Mouse (Mus musculus): ENCODE results near the gene Kif27. TPM values are rescaled to one million over a fixed set of nuclear protein-coding genes. Genes with fewer than 3 reads are reported as not detected.

Kif27 gene
- polyA plus RNA-seq, 1 experiment from 2014 or later = 0.37 TPM

MicroRNAs encoded within 50 kb of the gene (microRNA counts, 519-probe panel; counts per million panel counts)
- 2,360 counts per million, percentile 43 among the panel's probes with 10 or more counts for microRNA mmu-miR-7a

Small RNA genes within 50 kb of the gene (microRNA-seq; reads per million reads assigned to microRNA genes)
- gene Mir6369 (not detected), gene Mir7-1 (39.7 reads per million, percentile 39 among the genes with 10 or more reads in this experiment)

Other genes with a start within 250 kb of the Kif27 start
- 7.1 and 7.2 TPM in 2 replicates for gene Klhl3, start 245.5 kb downstream of the Kif27 start, polyA plus RNA-seq (2015; fragmentation: Nextera tagmentation; extraction: Ambion mirVana)
- 15.9 and 21.0 TPM in 2 replicates for gene Hnrnpa0, start 230.6 kb downstream of the Kif27 start, polyA plus RNA-seq (2015; fragmentation: Nextera tagmentation; extraction: Ambion mirVana)
- gene Idnk, start 201.5 kb downstream of the Kif27 start, polyA plus RNA-seq (2015; fragmentation: Nextera tagmentation; extraction: Ambion mirVana) = 29.5 and 30.3 TPM in 2 replicates
- gene Ubqln1, start 143.5 kb downstream of the Kif27 start, polyA plus RNA-seq (2015; fragmentation: Nextera tagmentation; extraction: Ambion mirVana) = 68.4 and 81.4 TPM in 2 replicates
- 22.2 and 27.4 TPM in 2 replicates for gene Gkap1, start 83.4 kb downstream of the Kif27 start, polyA plus RNA-seq (2015; fragmentation: Nextera tagmentation; extraction: Ambion mirVana)
- 26.3 and 27.7 TPM in 2 replicates for gene 2210016F16Rik, start 26.1 kb upstream of the Kif27 start, polyA plus RNA-seq (2015; fragmentation: Nextera tagmentation; extraction: Ambion mirVana)
- 18.5 and 19.2 TPM in 2 replicates for gene Rmi1, start 43.1 kb upstream of the Kif27 start, polyA plus RNA-seq (2015; fragmentation: Nextera tagmentation; extraction: Ambion mirVana)
- 888 and 900 TPM in 2 replicates for gene Hnrnpk, start 44.2 kb upstream of the Kif27 start, polyA plus RNA-seq (2015; fragmentation: Nextera tagmentation; extraction: Ambion mirVana)

Measured in heart, embryonic 15.5 days (tissue).